Mouse (Mus musculus) megakaryocyte progenitor cell, adult 5-6 weeks (primary cell): ENCODE measurements around the gene Plekha5. TPM values are rescaled to one million over a fixed set of nuclear protein-coding genes. Genes with fewer than 3 reads are reported as not detected.

Experiments used
- ATAC-seq: replicated peaks from 2 replicates; pipeline ENCODE4 v1.8.0; 2016; ENCODE audit warnings: mild to moderate bottlenecking, moderate TSS enrichment, inconsistent platforms; ENCODE audit not compliant: poor library complexity
- total RNA-seq, 2 experiments: library from RNA; stranded (forward) in 1 of 2; stranded (reverse) in 1 of 2; fragments of 157-497, 149-512 nt in 1 of 2; fragments of 200-1000 nt in 1 of 2; gene quantifications; 2 replicates each; pipeline versions ENCODE4 v1.2.3 to v1.2.4; 2015 to 2017

Gene Plekha5
- total RNA-seq (2015) (5.0 and 6.5 TPM in 2 replicates), total RNA-seq (2017) (5.6 and 9.9 TPM in 2 replicates)

GRCm38 (mm10) chr6:140423846-140424200 is at the start of gene Plekha5:
Gene Plekha5 (plus strand): TSS chr6:140424054.
- peak; percentile 66 for ATAC-seq

- no peak for ATAC-seq
Measured at GRCm38 (mm10) chr6:140375671-140376070, 48.2 kb upstream of the Plekha5 start.

GRCm38 (mm10) chr6:140380588-140380987 is 43.3 kb upstream of the Plekha5 start:
- ATAC-seq = no peak

GRCm38 (mm10) chr6:140381162-140381561 is 42.7 kb upstream of the Plekha5 start:
- ATAC-seq = no peak

- ATAC-seq = no peak
Measured at GRCm38 (mm10) chr6:140383580-140384400, 40.1 kb upstream of the Plekha5 start.

GRCm38 (mm10) chr6:140396687-140397086 is 27.2 kb upstream of the Plekha5 start:
- no peak for ATAC-seq

GRCm38 (mm10) chr6:140402766-140403310 is 21.0 kb upstream of the Plekha5 start:
- ATAC-seq = no peak

GRCm38 (mm10) chr6:140411996-140412395 is 11.9 kb upstream of the Plekha5 start:
- ATAC-seq = no peak

GRCm38 (mm10) chr6:140423041-140423845 is 611 bp upstream of the Plekha5 start:
- ATAC-seq = no peak

- peak; percentile 56 for ATAC-seq
Measured at GRCm38 (mm10) chr6:140424201-140424990, 542 bp downstream of the Plekha5 start.

- no peak for ATAC-seq
Measured at GRCm38 (mm10) chr6:140424991-140425361, 1.1 kb downstream of the Plekha5 start.

- no peak for ATAC-seq
Measured at GRCm38 (mm10) chr6:140429236-140429635, 5.4 kb downstream of the Plekha5 start.

GRCm38 (mm10) chr6:140432363-140432762 is 8.5 kb downstream of the Plekha5 start:
- ATAC-seq = no peak

GRCm38 (mm10) chr6:140443374-140443773 is 19.5 kb downstream of the Plekha5 start:
- peak; percentile 95 for ATAC-seq

GRCm38 (mm10) chr6:140444147-140444546 is 20.3 kb downstream of the Plekha5 start:
- no peak for ATAC-seq

- no peak for ATAC-seq
Measured at GRCm38 (mm10) chr6:140444855-140445465, 21.1 kb downstream of the Plekha5 start.

GRCm38 (mm10) chr6:140448010-140448739 is 24.3 kb downstream of the Plekha5 start:
- ATAC-seq = no peak

GRCm38 (mm10) chr6:140450693-140451092 is 26.8 kb downstream of the Plekha5 start:
- ATAC-seq = no peak

GRCm38 (mm10) chr6:140452736-140453135 is 28.9 kb downstream of the Plekha5 start:
- ATAC-seq = no peak

- 0 out of 2 replicates have a peak, but pooled peaks have one; percentile 4 for ATAC-seq
Measured at GRCm38 (mm10) chr6:140453454-140453853, 29.6 kb downstream of the Plekha5 start.
